Mouse (Mus musculus) gastrocnemius, adult 2 months (tissue): Measurements from ENCODE around the gene Txnrd2. TPM values are rescaled to one million over a fixed set of nuclear protein-coding genes. Genes with fewer than 3 reads are reported as not detected.

Experiments
- DNase-seq: peaks from one replicate; pipeline ENCODE4 v3.0.0; 2022
- H3K27ac ChIP-seq: fragments of 200-600 bp; 2 replicates; pipeline ENCODE4 v1.8.1; 2022; ENCODE audit warnings: mild to moderate bottlenecking
- H3K4me3 ChIP-seq: fragments of 200-600 bp; 2 replicates; pipeline ENCODE4 v1.8.1; 2022; ENCODE audit warnings: mild to moderate bottlenecking, moderate library complexity
- CTCF ChIP-seq: fragments of 200-600 bp; IDR thresholded peaks from 2 replicates; pipeline ENCODE4 v1.8.1; 2022; ENCODE audit warnings: antibody characterized with exemption, mild to moderate bottlenecking, moderate library complexity
- intact Hi-C: fragments of 180-260 bp; cut with DNase I; formaldehyde crosslinking; loops from one replicate; pipeline ENCODE4 v1.15.1; 2025
- total RNA-seq, 2 experiments: library from RNA; stranded (reverse); gene quantifications; 2 replicates each; pipeline ENCODE4 v1.2.3; 2021

Txnrd2 gene
- total RNA-seq, 2 experiments from 2014 or later, result 18.9 to 21.4 TPM

DNA sequence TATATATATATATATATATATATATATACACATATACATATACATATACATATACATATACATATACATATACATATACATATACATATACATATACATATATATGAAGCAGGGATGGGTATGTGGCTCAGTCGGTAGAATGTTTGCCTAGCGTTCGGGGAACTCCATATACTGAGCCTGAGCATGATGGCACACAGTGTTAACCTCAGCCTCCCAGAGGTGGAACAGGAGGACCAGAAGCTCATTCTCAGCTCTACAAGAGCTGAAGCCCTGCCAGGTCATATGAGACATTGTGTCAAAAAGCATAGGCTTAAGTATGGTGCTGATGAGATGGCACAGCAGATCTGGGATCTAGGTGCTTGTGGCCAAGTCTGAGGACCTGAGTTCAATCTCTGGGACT is 64.1 kb downstream of the Txnrd2 start:
- H3K27ac ChIP-seq, result no peak overlapping the region
- intact Hi-C loops, result no loop called here
- DNase-seq, result no peak
- no peak for TF ChIP-seq CTCF
- H3K4me3 ChIP-seq, result no peak overlapping the region

DNA sequence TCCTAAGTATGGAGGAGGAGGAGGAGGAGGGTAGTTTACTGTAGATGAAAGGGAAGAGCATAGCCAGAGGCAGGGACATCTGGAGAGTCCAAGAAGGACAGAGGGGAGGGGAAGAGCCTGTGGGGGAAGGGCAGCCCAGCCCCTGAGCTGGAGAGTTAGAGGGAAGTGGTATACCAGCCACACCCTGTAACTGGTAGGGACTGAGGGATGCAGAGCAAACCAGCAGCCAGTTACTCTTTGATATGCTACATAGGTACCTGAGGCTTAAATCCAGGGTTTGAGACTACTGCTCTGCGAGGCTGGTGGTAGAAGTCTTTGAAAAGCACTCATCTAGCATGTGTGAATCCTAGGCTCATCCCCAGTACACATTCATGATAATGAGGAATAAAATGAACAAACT is 64.7 kb downstream of the Txnrd2 start:
- TF ChIP-seq CTCF, result no peak
- intact Hi-C loops, result no loop called here
- Histone ChIP-seq H3K27ac (no peak overlapping the region), H3K4me3 (no peak overlapping the region)
- DNase-seq, result no peak

DNA sequence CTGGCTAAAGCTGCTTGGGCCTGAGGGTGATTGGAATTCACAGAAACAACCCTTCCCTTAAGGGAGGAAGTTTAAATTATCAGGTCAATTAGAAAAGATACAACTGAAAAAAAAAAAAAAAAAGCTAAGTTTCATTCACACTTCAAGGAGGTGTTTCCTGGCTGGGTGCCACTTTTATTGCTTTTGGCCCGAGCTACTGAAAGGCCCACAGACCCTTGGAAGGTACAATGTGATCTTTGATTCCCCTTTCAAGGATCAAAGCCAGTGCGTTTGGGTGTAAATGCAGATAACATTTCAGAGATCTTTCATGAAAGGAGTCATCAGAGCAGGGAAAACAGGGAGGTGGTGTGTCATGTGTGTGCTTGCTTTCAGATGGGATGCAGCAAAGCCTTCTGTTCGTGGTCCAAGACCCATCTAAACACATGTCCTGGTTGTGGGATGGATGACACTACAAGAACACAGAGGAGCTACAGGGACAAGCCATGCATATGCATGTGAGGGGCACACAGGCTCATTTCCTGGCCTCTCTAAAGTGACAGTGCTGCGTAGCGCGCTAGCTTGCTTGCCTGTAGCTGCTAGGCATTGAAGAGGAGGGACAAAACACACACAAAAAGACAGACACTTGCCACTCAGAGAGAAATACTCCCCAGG is 71.8 kb downstream of the Txnrd2 start:
- intact Hi-C loops, result loop anchor here (5.0 kb wide), 2 partner anchors 36 to 56 kb away; no protein-coding TSS in a partner anchor

GRCm38 (mm10) chr16:18498558-18498990 is 72.4 kb downstream of the Txnrd2 start, which contains the start of the genes Gnb1l and Rtl10:
Gene Gnb1l, plus strand, starts transcription at chr16:18498713.
Gene Rtl10, plus strand, starts transcription at chr16:18498901.
- peak; percentile 98 for DNase-seq
- H3K4me3 ChIP-seq, result peak within 1 kb of the TSS; percentile 95
- intact Hi-C loops, result loop anchor here (5.0 kb wide), 2 partner anchors 36 to 56 kb away; no protein-coding TSS in a partner anchor
- H3K27ac ChIP-seq, result peak within 1 kb of the TSS; percentile 96
- TF ChIP-seq CTCF, result no peak

More for the DNA sequence above, 71.8 kb downstream of the Txnrd2 start:
- H3K27ac ChIP-seq, result peak overlapping the region; percentile 96
- DNase-seq, result no peak
- no peak for TF ChIP-seq CTCF
- peak overlapping the region; percentile 95 for H3K4me3 ChIP-seq

DNA sequence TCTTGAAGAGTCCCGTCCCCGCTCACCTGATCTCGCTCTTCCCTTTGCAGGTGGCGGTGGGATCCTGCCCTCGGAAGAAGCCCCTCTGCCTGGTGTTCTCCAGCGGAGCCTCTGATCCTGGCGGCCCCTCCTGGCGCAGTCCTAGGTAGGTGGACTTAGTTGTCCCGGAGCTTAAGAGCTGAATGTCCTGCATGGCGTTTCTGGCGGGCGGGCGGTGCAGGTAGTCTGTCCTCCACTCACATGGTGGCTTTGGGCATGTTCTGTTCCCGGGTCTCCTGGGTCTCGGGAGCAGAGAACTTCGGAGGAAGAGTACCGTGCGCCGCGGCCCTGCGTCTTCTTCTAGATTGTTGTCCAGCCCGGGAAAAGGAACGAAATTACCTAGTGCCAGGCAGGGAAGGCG is 72.8 kb downstream of the Txnrd2 start:
- TF ChIP-seq CTCF, result no peak
- intact Hi-C loops, result loop anchor here (5.0 kb wide), 2 partner anchors 37 to 57 kb away; no protein-coding TSS in a partner anchor
- no peak for DNase-seq
- H3K27ac ChIP-seq, result peak overlapping the region; percentile 96
- H3K4me3 ChIP-seq, result peak overlapping the region; percentile 95

GRCm38 (mm10) chr16:18501531-18501930 is 75.3 kb downstream of the Txnrd2 start:
- H3K4me3 ChIP-seq, result no peak overlapping the region
- no peak overlapping the region for H3K27ac ChIP-seq
- DNase-seq, result no peak
- TF ChIP-seq CTCF, result no peak
- intact Hi-C loops, result no loop called here

GRCm38 (mm10) chr16:18503566-18504342 is 77.6 kb downstream of the Txnrd2 start:
- intact Hi-C loops, result no loop called here
- no peak for TF ChIP-seq CTCF
- no peak overlapping the region for H3K4me3 ChIP-seq
- no peak for DNase-seq
- no peak overlapping the region for H3K27ac ChIP-seq

DNA sequence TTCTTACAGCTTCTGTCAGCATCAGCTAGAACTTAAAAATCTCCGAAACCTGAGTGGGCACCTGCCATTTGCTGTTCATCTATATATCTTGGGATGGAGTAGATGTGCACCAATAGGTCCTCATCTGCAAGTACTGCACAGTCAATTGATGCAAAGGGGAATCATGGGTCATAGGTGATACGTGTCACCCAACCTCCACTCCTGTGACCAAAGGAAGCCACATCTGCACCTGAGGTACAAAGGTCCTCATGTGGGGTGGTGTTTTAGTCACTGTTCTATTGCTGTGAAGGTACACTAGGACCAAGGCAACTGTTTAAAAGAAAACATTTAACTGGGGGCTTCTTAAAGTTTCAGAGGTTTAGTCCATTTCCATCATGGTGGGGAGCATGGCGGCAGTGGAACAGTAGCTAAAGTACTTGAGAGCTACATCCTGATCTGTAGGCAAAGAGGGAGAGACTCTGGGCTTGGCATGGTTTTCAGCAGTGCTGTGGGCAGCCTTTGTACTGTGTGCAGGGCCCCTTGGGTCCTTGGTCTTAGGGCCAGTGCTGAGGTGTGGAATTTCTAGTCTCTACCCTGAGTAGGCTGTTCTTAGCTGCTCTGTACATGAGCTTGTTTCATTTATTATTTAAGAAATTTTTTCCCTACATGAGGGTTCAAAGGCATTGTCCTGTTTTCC is 80.5 kb downstream of the Txnrd2 start:
- DNase-seq, result no peak
- intact Hi-C loops, result loop anchor here (5.0 kb wide), 1 partner anchor 49 kb away; no protein-coding TSS in a partner anchor
- no peak overlapping the region for H3K4me3 ChIP-seq
- TF ChIP-seq CTCF, result no peak
- H3K27ac ChIP-seq, result no peak overlapping the region

GRCm38 (mm10) chr16:18507200-18507549 is 81.0 kb downstream of the Txnrd2 start:
- no peak for DNase-seq
- Histone ChIP-seq H3K4me3 (no peak overlapping the region), H3K27ac (no peak overlapping the region)
- intact Hi-C loops, result loop anchor here (5.0 kb wide), 1 partner anchor 50 kb away; no protein-coding TSS in a partner anchor
- no peak for TF ChIP-seq CTCF

DNA sequence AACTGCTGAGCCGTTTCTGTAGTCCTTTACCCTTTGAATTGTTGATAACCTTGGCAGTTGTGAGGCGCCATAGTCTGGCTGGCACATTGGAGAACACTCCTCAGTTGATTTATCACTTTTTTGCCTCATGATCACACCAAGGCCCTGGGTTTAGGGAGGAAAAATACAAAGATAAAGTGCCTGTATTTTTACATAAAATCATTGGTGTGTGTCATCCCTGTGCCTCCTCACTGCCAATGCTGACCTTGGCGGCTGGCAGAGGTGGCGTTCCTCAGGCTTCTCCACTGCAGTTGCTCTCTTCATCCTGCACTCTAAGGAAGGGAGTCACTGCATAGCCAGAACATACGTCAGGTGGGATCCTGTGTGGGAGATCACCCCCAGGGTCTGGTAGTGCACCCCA is 85.6 kb downstream of the Txnrd2 start:
- no peak for DNase-seq
- Histone ChIP-seq H3K4me3 (no peak overlapping the region), H3K27ac (no peak overlapping the region)
- TF ChIP-seq CTCF, result no peak
- intact Hi-C loops, result no loop called here

- TF ChIP-seq CTCF, result no peak
- no peak for DNase-seq
- H3K4me3 ChIP-seq, result no peak overlapping the region
- no peak overlapping the region for H3K27ac ChIP-seq
- intact Hi-C loops, result no loop called here
Observed at GRCm38 (mm10) chr16:18513508-18513907, 87.3 kb downstream of the Txnrd2 start.

DNA sequence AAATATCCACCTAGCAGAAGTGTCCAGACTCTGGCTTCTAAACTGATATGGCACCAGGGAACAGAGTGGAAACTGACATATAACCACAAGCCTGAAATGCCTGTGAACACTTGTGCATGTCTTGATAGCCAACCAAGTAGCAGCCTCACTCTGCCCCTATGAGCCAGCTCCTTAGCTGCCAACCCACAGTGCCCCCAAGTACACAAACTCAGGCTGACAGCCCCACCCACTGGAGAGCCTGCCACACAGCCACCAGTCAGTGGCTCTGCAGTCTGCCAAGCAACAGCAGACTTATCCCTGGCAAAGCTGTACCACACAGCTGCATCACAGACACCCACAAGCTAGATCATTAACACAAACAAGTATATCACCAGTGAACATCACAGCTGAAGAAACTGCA is 91.9 kb downstream of the Txnrd2 start:
- intact Hi-C loops, result loop anchor here (2.0 kb wide), 1 partner anchor 75 kb away; no protein-coding TSS in a partner anchor
- TF ChIP-seq CTCF, result peak; percentile 57
- Histone ChIP-seq H3K4me3 (no peak overlapping the region), H3K27ac (no peak overlapping the region)
- peak; percentile 65 for DNase-seq
